Mouse (Mus musculus) heart, adult 2 months (tissue): ENCODE measurements around the gene Plekhh3.

Experiments used
- CTCF ChIP-seq: fragments of 200-600 bp; IDR thresholded peaks from 2 replicates; pipeline ENCODE4 v1.8.1; 2022; ENCODE audit warnings: antibody characterized with exemption, mild to moderate bottlenecking, moderate library complexity
- EP300 ChIP-seq: fragments of 200-500 bp; IDR thresholded peaks from 2 replicates; pipeline ENCODE4 v1.6.1; 2011; ENCODE audit warnings: low read depth, low read length, control low read depth; ENCODE audit not compliant: insufficient read depth
- POLR2A ChIP-seq: fragments of 200-500 bp; IDR thresholded peaks from 2 replicates; pipeline ENCODE4 v1.6.1; 2011; ENCODE audit warnings: mild to moderate bottlenecking, low read depth, low read length, control low read depth; ENCODE audit not compliant: insufficient read depth

- TF ChIP-seq CTCF (no peak), POLR2A (no peak), EP300 (no peak)
These were observed 28.4 kb upstream of the Plekhh3 start for GRCm38 (mm10) chr11:101199555-101199954.
